Mouse (Mus musculus) E14TG2a.4 (cell line): ENCODE measurements around the gene Fastk.
A peak's percentile ranks its signal among the peaks of the same experiment; 100 is the strongest.
"Not testable (repeated sequence)": the region's sequence is repeated elsewhere in the genome, so short reads cannot be mapped to it uniquely, and the experiment has no call there.

Experiments used
- H3K27me3 ChIP-seq: 2 replicates; pipeline ENCODE4 v1.6.1; 2014; ENCODE audit warnings: low read length, control low read depth; ENCODE audit not compliant: insufficient read depth
- H3K36me3 ChIP-seq: 2 replicates; pipeline ENCODE4 v1.6.1; 2014; ENCODE audit warnings: low read length, control low read depth; ENCODE audit not compliant: insufficient read depth
- H3K4me1 ChIP-seq: replicated peaks from 2 replicates; pipeline ENCODE4 v1.6.1; 2014; ENCODE audit warnings: low read depth, low read length, control low read depth
- H3K4me3 ChIP-seq: replicated peaks from 2 replicates; pipeline ENCODE4 v1.5.1; 2014; ENCODE audit warnings: mild to moderate bottlenecking, low read length
- H3K9me3 ChIP-seq: 2 replicates; pipeline ENCODE4 v1.6.1; 2014; ENCODE audit warnings: low read length, control low read depth
- CTCF ChIP-seq: conservative IDR thresholded peaks from 2 replicates; pipeline ENCODE4 v1.5.1; 2014; ENCODE audit warnings: low read length
- NANOG ChIP-seq: IDR thresholded peaks from 2 replicates; pipeline ENCODE4 v1.6.1; 2014; ENCODE audit warnings: borderline replicate concordance, low read length, mixed read lengths
- POU5F1 ChIP-seq: IDR thresholded peaks from 2 replicates; pipeline ENCODE4 v1.6.1; 2014; ENCODE audit warnings: low read length, borderline replicate concordance

The Fastk gene

GRCm38 (mm10) chr5:24405389-24405876, 39.7 kb downstream of the Fastk start:
- no peaks in the 10 kb centered on the region for H3K9me3 ChIP-seq
- TF ChIP-seq CTCF = no peak
- TF ChIP-seq NANOG = no peak
- no peak for TF ChIP-seq POU5F1
- no peaks in the 10 kb centered on the region for H3K27me3 ChIP-seq
- peaks cover 35% of the 10 kb centered on the region for H3K4me1 ChIP-seq
- no peak overlapping the region for H3K4me3 ChIP-seq
- H3K36me3 ChIP-seq = peaks cover 89% of the 10 kb centered on the region

DNA sequence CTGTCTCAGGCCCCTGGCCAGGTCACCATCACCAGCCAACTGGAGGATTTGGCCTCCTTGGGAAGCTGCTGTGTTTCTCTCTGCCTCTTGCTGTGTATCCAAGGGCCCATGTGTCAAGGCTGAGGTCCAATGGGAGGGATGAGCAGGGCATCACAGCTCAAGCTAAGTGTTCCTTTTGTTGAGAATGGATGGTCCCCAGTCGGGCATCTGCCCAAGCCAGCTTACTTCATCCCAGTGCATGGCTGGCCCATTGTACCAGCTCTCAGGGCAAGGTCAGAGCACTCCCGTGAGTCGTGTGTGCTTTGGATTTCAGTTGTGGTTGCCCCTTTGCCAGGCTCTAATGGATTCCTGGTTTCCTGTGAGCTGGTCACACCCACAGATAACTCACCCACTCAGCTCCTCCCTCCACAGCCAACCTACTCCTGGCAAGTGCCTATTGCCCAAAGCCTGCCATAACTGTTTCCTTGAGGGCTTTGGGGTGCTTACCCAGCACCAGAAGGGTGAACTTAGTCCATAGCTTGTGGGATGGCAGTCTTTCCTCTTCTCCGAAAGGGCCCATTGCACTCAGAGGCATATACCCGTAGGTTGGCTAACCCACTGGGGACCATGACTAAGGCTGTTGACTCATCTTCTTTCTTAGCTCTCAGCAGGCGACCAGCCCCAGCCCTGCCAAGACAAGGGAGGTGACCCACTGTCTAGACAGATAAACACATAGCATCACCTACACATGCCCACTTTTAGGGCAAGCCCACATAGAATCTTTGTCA, 40.3 kb downstream of the Fastk start:
- no peak overlapping the region for H3K4me3 ChIP-seq
- TF ChIP-seq POU5F1 (no peak), CTCF (no peak), NANOG (no peak)
- H3K9me3 ChIP-seq = no peaks in the 10 kb centered on the region
- H3K27me3 ChIP-seq = no peaks in the 10 kb centered on the region
- H3K36me3 ChIP-seq = peaks cover 96% of the 10 kb centered on the region
- peaks cover 41% of the 10 kb centered on the region for H3K4me1 ChIP-seq

DNA sequence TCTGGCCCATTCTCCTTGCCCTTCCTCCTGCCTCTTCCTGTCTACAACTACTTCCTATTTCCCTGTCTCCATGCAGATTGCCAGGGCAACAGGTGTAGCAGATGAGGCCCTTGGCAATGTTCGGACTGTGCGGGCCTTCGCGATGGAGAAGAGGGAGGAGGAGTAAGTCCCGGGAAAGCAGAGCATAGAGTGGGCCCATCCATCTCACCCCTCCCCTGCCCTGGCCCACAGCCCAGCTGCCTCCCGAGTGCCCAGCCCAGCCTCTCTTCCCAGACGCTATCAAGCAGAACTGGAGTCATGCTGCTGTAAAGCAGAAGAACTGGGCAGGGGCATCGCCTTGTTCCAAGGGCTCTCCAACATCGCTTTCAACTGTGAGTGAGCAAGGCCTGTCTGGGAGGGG, 43.1 kb downstream of the Fastk start:
- TF ChIP-seq NANOG (no peak), POU5F1 (no peak), CTCF (no peak)
- H3K4me1 ChIP-seq = peaks cover 52% of the 10 kb centered on the region
- peaks cover 74% of the 10 kb centered on the region for H3K36me3 ChIP-seq
- H3K4me3 ChIP-seq = 0 out of 2 replicates have a peak overlapping the region, but pooled peaks have one; percentile 13
- H3K9me3 ChIP-seq = no peaks in the 10 kb centered on the region
- H3K27me3 ChIP-seq = no peaks in the 10 kb centered on the region

- Histone ChIP-seq H3K4me3 (no peak overlapping the region), H3K4me1 (peaks cover 52% of the 10 kb centered on the region), H3K27me3 (no peaks in the 10 kb centered on the region), H3K9me3 (no peaks in the 10 kb centered on the region), H3K36me3 (peaks cover 71% of the 10 kb centered on the region)
- TF ChIP-seq CTCF (no peak), NANOG (no peak), POU5F1 (no peak)
These were observed 44.0 kb downstream of the Fastk start for GRCm38 (mm10) chr5:24400911-24401605.

DNA sequence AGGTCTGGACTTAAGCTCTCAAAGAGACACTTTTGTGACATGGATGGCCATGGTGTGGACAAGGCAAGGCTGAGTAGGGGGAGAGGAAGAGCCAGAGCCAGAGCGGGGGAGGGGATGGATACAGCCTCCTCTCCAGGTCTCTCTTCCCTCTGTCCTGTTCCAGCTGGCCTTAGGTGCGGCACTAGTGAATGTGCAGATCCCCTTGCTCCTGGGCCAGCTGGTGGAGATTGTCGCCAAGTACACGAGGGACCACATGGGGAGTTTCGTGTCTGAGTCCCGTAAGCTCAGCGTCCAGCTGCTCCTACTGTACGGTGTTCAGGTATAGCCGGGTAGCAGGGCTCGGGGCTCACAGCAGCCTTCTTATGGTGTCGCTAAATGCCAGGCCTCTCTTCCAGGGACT, 44.7 kb downstream of the Fastk start:
- TF ChIP-seq CTCF (no peak), NANOG (no peak), POU5F1 (no peak)
- H3K36me3 ChIP-seq = peaks cover 64% of the 10 kb centered on the region
- no peaks in the 10 kb centered on the region for H3K9me3 ChIP-seq
- peaks cover 46% of the 10 kb centered on the region for H3K4me1 ChIP-seq
- no peaks in the 10 kb centered on the region for H3K27me3 ChIP-seq
- no peak overlapping the region for H3K4me3 ChIP-seq

GRCm38 (mm10) chr5:24399686-24400085, 45.4 kb downstream of the Fastk start:
- H3K36me3 ChIP-seq = peaks cover 60% of the 10 kb centered on the region
- no peak for TF ChIP-seq POU5F1
- TF ChIP-seq NANOG = no peak
- no peak for TF ChIP-seq CTCF
- no peaks in the 10 kb centered on the region for H3K9me3 ChIP-seq
- no peaks in the 10 kb centered on the region for H3K27me3 ChIP-seq
- H3K4me1 ChIP-seq = peaks cover 46% of the 10 kb centered on the region
- no peak overlapping the region for H3K4me3 ChIP-seq

DNA sequence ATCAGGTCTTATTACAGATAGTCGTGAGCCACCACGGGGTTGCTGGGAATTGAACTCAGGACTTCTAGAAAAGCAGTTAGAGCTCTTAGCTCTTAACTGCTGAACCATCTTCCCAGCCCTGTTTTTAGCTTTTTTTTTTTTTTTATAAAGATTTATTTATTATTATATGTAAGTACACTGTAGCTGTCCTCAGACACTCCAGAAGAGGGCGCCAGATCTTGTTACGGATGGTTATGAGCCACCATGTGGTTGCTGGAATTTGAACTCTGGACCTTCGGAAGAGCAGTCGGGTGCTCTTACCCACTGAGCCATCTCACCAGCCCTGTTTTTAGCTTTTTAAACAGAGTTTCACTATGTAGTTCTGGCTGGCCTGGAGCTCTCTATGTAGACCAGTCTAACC, 48.8 kb downstream of the Fastk start:
- Histone ChIP-seq H3K36me3 (peaks cover 26% of the 10 kb centered on the region), H3K4me1 (peaks cover 60% of the 10 kb centered on the region)
- H3K9me3 ChIP-seq, H3K4me3 ChIP-seq, H3K27me3 ChIP-seq: not testable (repeated sequence)
- TF ChIP-seq CTCF = peak; percentile 21

GRCm38 (mm10) chr5:24394165-24394894, 50.8 kb downstream of the Fastk start:
- Histone ChIP-seq H3K27me3 (peaks cover 5% of the 10 kb centered on the region), H3K9me3 (no peaks in the 10 kb centered on the region), H3K4me3 (peak overlapping the region; percentile 86), H3K4me1 (peaks cover 53% of the 10 kb centered on the region), H3K36me3 (peaks cover 10% of the 10 kb centered on the region; the same call in 1 of the 2 replicates)
- peak; percentile 46 for TF ChIP-seq CTCF
- no peak for TF ChIP-seq NANOG
